Mouse (Mus musculus) retina, embryonic 14.5 days (tissue): Measurements from ENCODE around the gene Fyn.

Source experiments
- DNase-seq: peaks from one replicate; pipeline ENCODE4 v3.0.0-alpha.2; 2015; ENCODE audit warnings: low spot score

Fyn gene

GRCm38 (mm10) chr10:39443122-39443521 is 74.5 kb downstream of the Fyn start:
- no peak for DNase-seq

- DNase-seq: peak; percentile 17
Measured at GRCm38 (mm10) chr10:39443947-39444346, 75.3 kb downstream of the Fyn start.

DNA sequence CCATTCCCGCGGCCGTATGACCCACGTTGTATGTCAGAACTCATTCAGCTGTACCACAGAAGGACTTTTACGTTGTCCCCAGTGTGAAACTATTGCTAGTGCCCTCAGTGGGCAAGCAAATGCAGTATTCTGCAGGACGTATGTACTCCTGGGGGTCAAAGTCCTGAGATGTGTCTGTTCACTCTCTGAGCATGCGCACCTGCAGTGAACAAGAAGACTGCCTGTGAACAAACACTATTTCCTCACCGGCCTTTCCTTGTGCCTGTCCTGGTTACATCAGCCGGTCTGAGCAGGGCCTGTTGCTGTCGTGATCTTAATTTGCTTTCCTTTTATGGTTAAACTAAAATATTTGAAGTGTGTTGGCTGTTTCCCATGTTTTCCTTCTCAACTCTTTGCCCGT is 77.2 kb downstream of the Fyn start:
- no peak for DNase-seq

DNA sequence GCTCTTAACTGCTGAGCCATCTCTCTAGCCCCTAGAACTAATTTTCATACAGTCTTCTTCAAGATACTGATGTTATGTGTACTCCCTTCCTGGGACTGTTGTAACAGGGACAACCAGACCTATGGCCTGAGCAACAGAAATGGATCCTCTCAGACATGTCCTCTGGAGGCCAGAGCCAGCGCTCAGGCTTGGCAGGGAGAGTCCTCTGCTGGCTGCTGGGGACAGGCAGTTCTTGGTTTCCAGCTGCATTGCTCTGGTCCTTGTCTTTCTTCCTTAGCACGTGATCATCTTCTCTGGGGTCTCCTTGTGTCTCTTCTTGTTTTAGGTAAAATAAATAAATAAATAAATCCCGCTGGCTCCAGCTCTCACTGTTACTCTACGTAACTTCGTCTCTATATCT is 78.1 kb downstream of the Fyn start:
- DNase-seq: no peak

DNA sequence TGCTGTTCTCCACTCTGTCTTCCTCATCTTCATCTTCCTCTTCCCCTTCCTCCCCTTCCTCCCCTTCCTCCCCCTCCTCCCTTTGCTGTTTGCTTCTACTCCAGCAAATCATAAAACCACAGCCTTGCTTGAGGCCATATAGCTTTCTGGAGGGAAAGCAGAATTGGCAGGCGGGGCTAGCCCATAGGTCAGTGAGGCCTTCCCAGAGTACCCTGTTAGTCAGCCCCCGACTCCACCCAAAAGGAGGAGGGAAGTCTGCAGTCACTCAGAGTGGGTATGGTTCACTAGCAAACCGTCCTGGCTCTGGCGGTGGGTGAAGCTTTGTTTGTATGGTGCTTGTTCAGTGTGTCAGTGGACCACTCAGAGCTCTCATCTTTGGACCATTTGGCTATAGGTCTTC is 80.5 kb downstream of the Fyn start:
- DNase-seq: no peak

DNA sequence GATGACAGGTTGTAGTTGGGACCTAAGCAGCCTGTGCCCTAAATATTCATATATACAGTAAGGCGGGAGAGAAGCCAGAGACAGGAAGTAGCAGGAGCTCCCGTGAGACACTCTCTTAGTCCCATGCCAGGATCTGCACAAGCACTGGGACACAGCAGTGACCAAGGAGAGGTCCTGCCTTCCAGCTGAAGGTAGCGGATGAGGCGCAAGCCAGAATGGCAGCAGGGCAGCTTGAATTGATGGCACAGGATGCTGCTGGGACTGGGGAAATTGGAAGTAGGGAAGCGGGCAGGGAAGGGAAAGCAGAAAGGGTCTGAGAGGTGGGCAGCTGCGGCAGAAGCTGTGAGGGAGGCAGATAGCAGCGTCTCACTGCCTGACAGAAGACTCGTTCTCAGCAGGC is 81.7 kb downstream of the Fyn start:
- DNase-seq: no peak

GRCm38 (mm10) chr10:39451065-39451464 is 82.4 kb downstream of the Fyn start:
- DNase-seq: no peak

GRCm38 (mm10) chr10:39451918-39452624 is 83.4 kb downstream of the Fyn start:
- DNase-seq: no peak

GRCm38 (mm10) chr10:39455344-39455743 is 86.7 kb downstream of the Fyn start:
- no peak for DNase-seq

DNA sequence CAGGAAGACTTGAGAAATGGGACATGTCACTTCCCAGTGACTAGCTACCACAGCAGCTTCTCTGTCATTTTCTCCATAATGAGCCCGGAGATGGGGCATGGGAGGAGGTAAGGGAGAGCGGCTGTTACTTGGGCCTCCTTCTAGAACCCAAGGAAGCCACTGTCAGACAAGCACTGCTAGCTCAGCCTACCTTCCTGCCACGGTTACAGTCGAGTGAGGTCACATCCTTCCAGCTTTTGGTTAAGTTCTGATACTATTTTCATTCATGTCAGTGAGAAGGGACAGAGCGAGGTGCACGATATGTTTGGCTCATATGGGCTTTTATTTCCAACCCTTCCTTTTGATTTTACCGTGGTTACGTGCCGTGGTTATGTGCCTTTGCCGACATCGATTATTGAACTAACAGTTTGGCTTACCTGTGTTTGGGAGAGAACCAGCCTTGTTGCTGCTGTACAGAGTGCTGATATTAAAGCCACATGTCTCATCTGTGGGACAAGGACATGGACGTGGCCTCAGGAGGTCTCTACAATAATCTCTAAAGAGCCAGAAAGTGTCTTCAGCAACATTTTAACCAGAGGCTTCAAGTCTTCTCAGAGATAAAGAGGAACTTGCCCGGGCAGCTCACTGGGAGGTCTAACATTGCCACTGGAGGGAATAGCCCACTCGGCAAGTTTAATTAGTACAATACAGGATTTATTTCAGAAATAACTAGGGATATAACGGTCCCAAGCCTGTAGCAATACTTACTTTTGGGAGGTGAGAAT is 87.4 kb downstream of the Fyn start:
- no peak for DNase-seq

GRCm38 (mm10) chr10:39456776-39457175 is 88.1 kb downstream of the Fyn start:
- no peak for DNase-seq

GRCm38 (mm10) chr10:39457281-39457680 is 88.6 kb downstream of the Fyn start:
- DNase-seq: no peak

DNA sequence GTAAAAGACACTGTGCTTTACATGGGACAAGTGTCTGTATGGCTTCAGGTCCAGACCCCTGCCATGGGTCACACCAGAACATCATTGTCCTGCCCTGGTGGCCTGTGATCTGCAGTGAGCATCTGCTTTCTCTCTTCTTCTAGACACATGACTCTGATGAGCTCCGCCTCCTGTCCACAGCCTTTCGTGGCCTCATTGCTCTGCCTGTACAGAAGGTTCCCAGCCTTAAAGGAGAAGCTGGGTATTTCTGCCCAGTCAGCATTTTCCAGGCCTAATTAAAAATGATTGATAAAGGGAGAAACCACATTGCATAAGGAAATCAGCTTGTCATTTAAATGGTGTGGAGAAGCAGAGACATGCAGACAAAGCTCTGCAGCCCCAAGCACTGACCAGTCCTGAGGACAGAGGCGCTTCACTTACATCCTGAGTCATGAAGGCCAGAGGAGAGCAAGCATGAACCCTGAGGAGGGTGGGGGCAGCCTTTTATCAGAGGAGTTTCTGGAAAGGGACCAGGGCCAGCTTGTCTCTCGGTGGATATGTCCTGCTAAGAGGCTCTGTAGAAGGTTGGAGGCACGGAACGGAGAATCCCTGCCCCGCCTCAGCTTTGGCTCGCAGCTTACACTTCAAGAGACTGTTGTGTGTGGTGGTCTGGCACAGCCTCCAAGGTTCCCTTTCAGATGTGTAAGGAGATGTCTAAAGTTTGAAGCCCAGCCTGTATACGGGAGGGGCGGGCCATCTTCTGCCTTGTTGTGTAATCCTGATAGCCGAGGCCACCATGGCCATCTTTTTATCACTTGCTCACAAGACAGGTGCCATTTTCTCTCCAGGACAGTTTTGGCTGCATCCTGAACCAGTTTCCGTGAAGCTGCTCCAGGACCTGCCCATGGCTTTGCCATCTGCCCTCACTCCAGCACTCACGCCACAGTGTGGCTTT is 90.4 kb downstream of the Fyn start:
- peak; percentile 70 for DNase-seq

GRCm38 (mm10) chr10:39460621-39461020 is 92.0 kb downstream of the Fyn start:
- no peak for DNase-seq

GRCm38 (mm10) chr10:39461909-39462308 is 93.3 kb downstream of the Fyn start:
- no peak for DNase-seq

DNA sequence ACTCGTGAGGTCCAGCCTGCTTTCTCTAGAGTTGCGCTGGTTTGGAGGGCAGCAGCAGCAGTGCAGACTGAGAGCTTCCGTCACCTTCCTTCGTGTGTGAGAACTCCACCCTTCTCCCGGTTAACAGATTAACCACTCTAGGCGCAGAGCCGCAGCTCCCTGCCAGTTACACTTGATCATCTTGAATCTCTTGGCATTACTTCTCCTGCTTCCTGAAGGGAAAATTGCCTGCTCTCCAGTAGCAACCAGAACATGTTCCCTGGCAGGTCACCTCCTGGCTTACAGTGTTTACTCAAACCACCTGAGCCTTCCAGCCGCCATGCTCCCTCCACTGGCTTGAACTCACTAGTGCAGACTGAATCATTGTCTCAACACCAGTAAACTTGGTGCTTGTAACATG is 94.1 kb downstream of the Fyn start:
- DNase-seq: no peak

- no peak for DNase-seq
Measured at GRCm38 (mm10) chr10:39464383-39464782, 95.7 kb downstream of the Fyn start.

GRCm38 (mm10) chr10:39467317-39467716 is 98.7 kb downstream of the Fyn start:
- DNase-seq: no peak

GRCm38 (mm10) chr10:39467821-39468220 is 99.2 kb downstream of the Fyn start:
- no peak for DNase-seq

GRCm38 (mm10) chr10:39468576-39468975 is 99.9 kb downstream of the Fyn start:
- DNase-seq: no peak

- no peak for DNase-seq
Measured at GRCm38 (mm10) chr10:39469341-39469740, 100.7 kb downstream of the Fyn start.

DNA sequence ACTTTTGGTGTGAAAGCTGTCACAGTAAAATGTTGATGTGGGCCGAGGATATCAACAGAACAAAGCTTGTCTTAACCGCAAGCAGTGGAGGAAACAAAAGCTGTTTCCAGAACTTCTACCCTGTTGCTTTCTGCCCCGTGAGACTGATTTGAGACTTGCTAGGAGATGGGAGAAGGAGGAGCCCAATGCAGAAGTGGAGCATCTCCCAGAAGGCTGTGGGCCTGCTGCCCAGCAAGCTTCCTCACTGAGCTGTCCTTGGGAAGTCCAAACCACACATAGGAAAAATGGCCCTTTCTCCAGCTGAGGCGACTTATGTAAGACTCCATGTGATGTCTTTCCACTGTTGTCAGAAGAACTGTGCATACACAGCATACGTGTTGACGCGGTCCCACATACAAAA is 101.7 kb downstream of the Fyn start:
- DNase-seq: no peak
